Mouse (Mus musculus): ENCODE results near the gene Raver2.

DNA sequence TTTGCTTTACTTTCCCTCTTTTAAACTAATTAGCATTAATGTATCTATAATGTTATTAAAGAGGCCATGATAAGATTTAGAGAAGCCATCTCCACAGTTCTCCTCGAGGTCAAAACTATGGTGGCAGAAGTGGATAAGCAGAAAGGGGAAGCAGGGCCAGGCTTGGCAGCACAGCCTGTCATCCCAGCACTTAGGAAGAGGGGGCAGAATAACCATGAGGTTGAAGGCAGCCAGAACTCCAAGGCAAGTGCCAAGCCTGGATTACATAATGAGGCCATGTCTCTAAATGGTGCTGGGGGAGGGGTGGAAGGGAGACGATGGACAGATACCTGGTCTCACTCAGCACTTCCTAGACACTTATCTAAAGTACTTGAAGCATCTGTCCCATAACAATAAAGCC is 129.6 kb downstream of the Raver2 start:
- TF ChIP-seq CTCF (IDR thresholded peaks at IDR 0.05; ENCODE audit: low read depth): peak; percentile 25; the same call in 1 of the 2 replicates
- TF ChIP-seq EP300 (IDR thresholded peaks at IDR 0.05; ENCODE audit: low read depth): no peak

Measured in liver, embryonic 14.5 days (tissue).